Mouse (Mus musculus) cortical plate, adult 2 months (tissue): ENCODE results near the gene Tcf12.

Source experiments
- CTCF ChIP-seq: fragments of 200-500 bp; IDR thresholded peaks from 2 replicates; pipeline ENCODE4 v1.5.1; 2011; ENCODE audit warnings: mild to moderate bottlenecking, control low read depth, low read length; ENCODE audit not compliant: insufficient read depth; ENCODE audit errors: extremely low read depth
- POLR2A ChIP-seq: fragments of 200-500 bp; IDR thresholded peaks from 2 replicates; pipeline ENCODE4 v1.6.1; 2011; ENCODE audit warnings: mild to moderate bottlenecking, low read length, control low read depth; ENCODE audit not compliant: insufficient read depth; ENCODE audit errors: extremely low read depth

- no peak for TF ChIP-seq POLR2A
- no peak for TF ChIP-seq CTCF
Observed at GRCm38 (mm10) chr9:72013541-72013940, 98.1 kb downstream of the Tcf12 start.
